Mouse (Mus musculus) stomach, postnatal 0 days (tissue): ENCODE measurements at regions not wholly inside any gene's neighbourhood (a gene's known extent, or its start where the extent isn't known, plus 50 kb on each side); places are given as distances from the start of the nearest gene placed in this dataset.

Experiments
- ATAC-seq: fragments of 200-750 bp; cut with Nextera tagmentation; 2 replicates; pipeline ENCODE4 v1.8.0; 2017; ENCODE audit not compliant: low FRiP score, low TSS enrichment
- DNase-seq: peaks from one replicate; pipeline ENCODE4 v3.0.0-alpha.2; 2016; ENCODE audit warnings: low spot score
- H3K27ac ChIP-seq: fragments of 300-500 bp; sonication (generic); replicated peaks from 2 replicates; pipeline ENCODE4 v1.5.1; 2014; ENCODE audit warnings: mild to moderate bottlenecking, control low read depth
- H3K27me3 ChIP-seq: fragments of 300-500 bp; sonication (generic); 2 replicates; pipeline ENCODE4 v1.6.1; 2014; ENCODE audit warnings: low read length; ENCODE audit not compliant: control insufficient read depth, insufficient read depth
- H3K36me3 ChIP-seq: fragments of 300-500 bp; sonication (generic); 2 replicates; pipeline ENCODE4 v1.6.1; 2014; ENCODE audit warnings: low read length, mixed read lengths; ENCODE audit not compliant: control insufficient read depth, insufficient read depth
- H3K4me1 ChIP-seq: fragments of 300-500 bp; sonication (generic); replicated peaks from 2 replicates; pipeline ENCODE4 v1.6.1; 2014; ENCODE audit warnings: antibody characterized with exemption; ENCODE audit not compliant: control insufficient read depth, insufficient read depth
- H3K4me2 ChIP-seq: fragments of 300-500 bp; sonication (generic); replicated peaks from 2 replicates; pipeline ENCODE4 v1.6.1; 2014; ENCODE audit warnings: low read depth, mild to moderate bottlenecking, control low read depth, moderate library complexity
- H3K4me3 ChIP-seq: fragments of 300-500 bp; sonication (generic); 2 replicates; pipeline ENCODE4 v1.5.1; 2014; ENCODE audit warnings: low read depth, low read length, control low read depth
- H3K9ac ChIP-seq: fragments of 300-500 bp; sonication (generic); 2 replicates; pipeline ENCODE4 v1.6.1; 2014; ENCODE audit warnings: mild to moderate bottlenecking, low read length, control low read depth, mixed read lengths
- H3K9me3 ChIP-seq: fragments of 300-500 bp; sonication (generic); 2 replicates; pipeline ENCODE4 v1.6.1; 2016; ENCODE audit warnings: low read length; ENCODE audit not compliant: control insufficient read depth
- CTCF ChIP-seq: IDR thresholded peaks from 2 replicates; pipeline ENCODE4 v1.5.1; 2016; ENCODE audit warnings: antibody characterized with exemption, low read depth, mild to moderate bottlenecking, moderate library complexity
- EP300 ChIP-seq: optimal IDR thresholded peaks from 2 replicates; pipeline ENCODE3; 2016; ENCODE audit warnings: antibody characterized with exemption
- WGBS: fragments of 180-500 bp; shearing (Covaris S2); extraction: QIAGEN DNeasy Blood & Tissue Kit; methylation state at CpG from one replicate; pipeline ENCODE4 v1.1.7; 2014; 5-methylcytosine and 5-hydroxymethylcytosine counted together

DNA sequence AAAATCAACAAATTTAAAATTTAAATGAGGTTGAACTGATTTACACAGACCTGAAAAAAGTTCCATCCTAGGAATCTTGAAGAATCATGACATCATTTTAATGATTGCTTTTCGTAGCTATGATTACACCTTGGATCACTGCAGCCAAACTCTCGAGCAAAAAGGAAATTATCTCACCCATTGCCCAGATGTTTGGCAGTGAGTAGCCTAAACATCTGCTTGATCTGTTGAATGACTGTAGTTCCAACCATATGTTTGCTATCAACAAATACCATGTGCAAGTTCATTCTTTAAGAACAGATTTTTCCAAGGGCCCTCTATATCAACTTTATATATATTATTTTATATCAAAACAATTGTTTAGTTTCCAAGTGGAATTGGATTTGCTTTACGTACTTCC lies 296.6 kb downstream of the Dmac1 start:
- no peak for ATAC-seq
- H3K9me3 ChIP-seq = no peaks in the 10 kb centered on the region
- H3K36me3 ChIP-seq = no peaks in the 10 kb centered on the region
- no peak overlapping the region for H3K27ac ChIP-seq
- H3K27me3 ChIP-seq = no peaks in the 10 kb centered on the region
- TF ChIP-seq EP300 (no peak), CTCF (no peak)
- H3K4me3 ChIP-seq = no peak overlapping the region
- no peak overlapping the region for H3K9ac ChIP-seq
- H3K4me2 ChIP-seq = no peak overlapping the region
- no peak for DNase-seq
- 55% methylated on average over 3 of the region's 3 CpGs for WGBS
- H3K4me1 ChIP-seq = no peaks in the 10 kb centered on the region

DNA sequence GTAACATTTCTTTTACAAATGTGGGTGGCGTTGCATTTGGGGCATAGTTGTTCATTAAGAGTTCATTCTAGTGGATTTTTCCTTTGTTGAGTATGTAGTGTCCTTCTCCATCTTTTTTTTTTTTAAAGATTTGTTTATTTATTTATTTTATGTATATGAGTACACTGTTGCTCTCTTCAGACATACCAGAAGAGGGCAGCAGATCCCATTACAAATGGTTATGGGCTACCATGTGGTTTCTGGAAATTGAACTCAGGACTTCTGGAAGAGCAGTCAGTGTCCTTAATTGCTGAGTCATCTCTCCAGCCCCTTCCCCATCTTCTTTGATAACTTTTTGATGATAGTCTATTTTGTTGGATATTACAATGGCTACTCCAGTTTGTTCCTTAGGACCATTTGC lies 306.0 kb downstream of the Dmac1 start:
- no peaks in the 10 kb centered on the region for H3K36me3 ChIP-seq

More for the DNA sequence above, 306.0 kb downstream of the Dmac1 start:
- H3K9me3 ChIP-seq = no peaks in the 10 kb centered on the region
- H3K9ac ChIP-seq = no peak overlapping the region
- TF ChIP-seq EP300 (no peak), CTCF (peak; percentile 55)
- no peaks in the 10 kb centered on the region for H3K27me3 ChIP-seq
- WGBS = 91% methylated on average over 1 of the region's 1 CpGs
- no peak for ATAC-seq
- no peak overlapping the region for H3K4me3 ChIP-seq
- H3K4me2 ChIP-seq = no peak overlapping the region
- no peak for DNase-seq
- H3K27ac ChIP-seq = no peak overlapping the region
- no peaks in the 10 kb centered on the region for H3K4me1 ChIP-seq
